Mouse (Mus musculus): ENCODE data around the gene Usp47. TPM values are rescaled to one million over a fixed set of nuclear protein-coding genes. Genes with fewer than 3 reads are reported as not detected.

The Usp47 gene
- polyA plus RNA-seq, 1 experiment, result 15.5 TPM

DNA sequence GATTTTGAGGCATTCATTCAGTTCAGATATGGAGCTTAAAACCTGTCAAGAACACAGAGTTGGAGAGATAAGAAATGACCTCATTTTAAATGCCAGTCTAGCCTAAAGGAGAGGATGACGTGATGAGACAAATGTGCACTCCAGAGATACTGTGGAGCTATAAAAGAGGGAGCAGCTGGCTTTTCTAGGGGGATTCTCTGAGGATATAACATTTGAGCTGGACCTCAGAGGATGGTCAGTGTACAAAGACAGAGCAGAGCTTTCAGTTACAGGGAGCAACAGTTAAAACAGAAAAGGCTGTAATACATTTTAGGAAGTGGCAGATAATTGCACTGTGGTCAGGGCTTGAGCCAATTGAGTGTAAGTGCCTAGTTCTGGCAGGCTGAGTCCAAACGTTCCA lies 12.5 kb downstream of the Usp47 start:
- 16% methylated on average over 2 of the region's 2 CpGs for WGBS
- Histone ChIP-seq H3K27ac (ENCODE audit: insufficient read depth, low read depth, low read length) (no peak overlapping the region), H3K27me3 (replicated peaks; ENCODE audit: control insufficient read depth, insufficient read depth, low read length) (no peaks in the 10 kb centered on the region), H3K4me1 (ENCODE audit: control insufficient read depth, insufficient read depth, low read length) (peaks cover 14% of the 10 kb centered on the region), H3K4me3 (ENCODE audit: insufficient read depth, low read depth, low read length) (no peak overlapping the region), H3K36me3 (ENCODE audit: control insufficient read depth, insufficient read depth, low read length) (no peaks in the 10 kb centered on the region)
- no peak for TF ChIP-seq CTCF (conservative IDR thresholded peaks at IDR 0.05; ENCODE audit: insufficient read depth, insufficient read length, low read depth, low read length)
- TF ChIP-seq POLR2A (IDR thresholded peaks at IDR 0.05; ENCODE audit: low read depth, low read length), result no peak
- no peak for DNase-seq

DNA sequence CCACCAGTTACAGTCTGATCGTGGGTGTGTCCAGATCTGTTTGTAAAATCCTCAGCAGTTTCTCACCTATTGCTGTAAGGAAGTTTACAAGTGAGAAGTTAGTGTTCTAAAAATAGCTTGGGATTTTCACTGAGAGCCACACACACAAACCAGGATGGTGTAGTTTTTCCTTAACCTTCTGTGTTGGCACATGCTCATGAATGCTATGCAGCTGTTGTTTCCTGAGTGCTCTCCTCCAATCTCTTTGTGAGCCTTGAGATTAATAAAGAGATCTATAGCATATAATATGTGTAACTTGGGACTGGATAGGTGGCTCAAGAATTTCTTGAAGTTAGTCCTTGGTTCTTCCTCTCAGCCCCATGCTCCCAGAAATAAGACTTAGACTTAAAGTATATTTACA lies 13.3 kb downstream of the Usp47 start:
- TF ChIP-seq POLR2A (IDR thresholded peaks at IDR 0.05; ENCODE audit: low read depth, low read length), result no peak
- TF ChIP-seq CTCF (conservative IDR thresholded peaks at IDR 0.05; ENCODE audit: insufficient read depth, insufficient read length, low read depth, low read length), result no peak
- H3K27ac ChIP-seq (ENCODE audit: insufficient read depth, low read depth, low read length), result no peak overlapping the region
- no peak overlapping the region for H3K4me3 ChIP-seq (ENCODE audit: insufficient read depth, low read depth, low read length)
- no peak for DNase-seq
- WGBS, result 52% methylated on average over 1 of the region's 1 CpGs
- H3K27me3 ChIP-seq (replicated peaks; ENCODE audit: control insufficient read depth, insufficient read depth, low read length), result no peaks in the 10 kb centered on the region
- H3K36me3 ChIP-seq (ENCODE audit: control insufficient read depth, insufficient read depth, low read length), result no peaks in the 10 kb centered on the region
- peaks cover 12% of the 10 kb centered on the region for H3K4me1 ChIP-seq (ENCODE audit: control insufficient read depth, insufficient read depth, low read length)

DNA sequence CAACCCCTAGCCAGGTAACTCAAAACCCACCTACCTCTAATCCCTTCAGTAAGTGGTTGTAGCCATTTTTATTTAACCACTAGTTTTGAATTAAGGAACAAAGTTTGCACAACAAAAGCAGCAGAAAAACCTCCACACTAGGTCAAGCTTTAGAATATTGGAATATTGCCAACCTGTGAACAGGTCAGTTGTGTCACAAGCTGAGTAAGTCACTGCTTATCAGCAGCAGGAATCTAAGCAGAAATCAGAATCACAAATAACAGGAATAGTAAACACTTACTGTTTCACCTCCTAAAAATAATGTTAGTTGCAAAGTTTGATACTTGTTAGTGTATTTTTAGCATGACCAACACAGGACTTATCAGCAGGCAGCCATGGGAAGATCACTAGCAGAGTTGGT lies 17.0 kb downstream of the Usp47 start:
- Histone ChIP-seq H3K4me1 (ENCODE audit: control insufficient read depth, insufficient read depth, low read length) (peaks cover 12% of the 10 kb centered on the region), H3K27ac (ENCODE audit: insufficient read depth, low read depth, low read length) (no peak overlapping the region), H3K36me3 (ENCODE audit: control insufficient read depth, insufficient read depth, low read length) (no peaks in the 10 kb centered on the region), H3K27me3 (replicated peaks; ENCODE audit: control insufficient read depth, insufficient read depth, low read length) (no peaks in the 10 kb centered on the region), H3K4me3 (ENCODE audit: insufficient read depth, low read depth, low read length) (no peak overlapping the region)
- DNase-seq, result no peak
- TF ChIP-seq POLR2A (IDR thresholded peaks at IDR 0.05; ENCODE audit: low read depth, low read length), result no peak

DNA sequence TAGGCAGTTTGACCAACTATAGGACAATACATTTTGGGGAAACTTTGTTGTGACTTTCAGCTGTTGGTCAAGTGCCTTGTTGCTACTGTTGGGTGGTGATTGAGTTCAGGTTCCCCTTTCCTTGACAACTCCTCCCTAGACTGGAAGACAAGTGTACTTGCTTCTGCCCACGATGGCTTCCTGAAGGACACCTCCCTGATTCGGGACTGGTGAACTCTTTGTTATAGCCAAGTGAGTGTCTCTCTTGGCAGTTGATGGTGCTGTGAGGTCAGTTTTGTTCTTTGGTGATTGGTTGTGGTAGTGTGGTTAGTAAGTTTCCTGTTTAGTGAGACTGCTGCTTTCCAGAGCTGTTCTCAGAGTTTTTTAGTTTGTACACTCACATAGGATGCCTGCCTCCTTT lies 19.5 kb downstream of the Usp47 start:
- no peak overlapping the region for H3K27ac ChIP-seq (ENCODE audit: insufficient read depth, low read depth, low read length)
- WGBS, result 28% methylated on average over 2 of the region's 2 CpGs

DNA sequence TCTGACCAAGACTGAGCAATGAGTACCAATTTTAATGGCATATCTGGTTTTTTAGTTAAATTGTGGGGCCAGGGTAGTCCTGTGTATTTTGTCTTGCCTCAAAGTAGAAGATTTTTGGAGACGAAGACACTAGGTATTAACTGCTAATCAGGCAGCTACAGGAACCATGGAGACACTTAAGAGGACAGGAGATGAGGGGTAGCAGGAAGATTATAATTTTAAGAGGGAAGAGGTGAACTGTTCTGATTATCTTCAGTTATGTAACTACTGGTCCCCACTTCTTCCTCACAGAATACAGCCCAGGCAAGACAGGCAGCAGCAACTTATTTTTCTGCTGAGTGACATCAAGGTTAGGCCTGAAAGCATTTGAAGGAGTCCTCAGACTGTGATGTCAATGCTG lies 21.9 kb downstream of the Usp47 start:
- H3K27ac ChIP-seq (ENCODE audit: insufficient read depth, low read depth, low read length), result no peak overlapping the region
- H3K4me3 ChIP-seq (ENCODE audit: insufficient read depth, low read depth, low read length), result no peak overlapping the region
- TF ChIP-seq CTCF (conservative IDR thresholded peaks at IDR 0.05; ENCODE audit: insufficient read depth, insufficient read length, low read depth, low read length), result no peak
- no peak for TF ChIP-seq POLR2A (IDR thresholded peaks at IDR 0.05; ENCODE audit: low read depth, low read length)
- DNase-seq, result no peak
- WGBS, result 98% methylated on average over 1 of the region's 1 CpGs
- peaks cover 4% of the 10 kb centered on the region for H3K4me1 ChIP-seq (ENCODE audit: control insufficient read depth, insufficient read depth, low read length)
- H3K36me3 ChIP-seq (ENCODE audit: control insufficient read depth, insufficient read depth, low read length), result no peaks in the 10 kb centered on the region
- H3K27me3 ChIP-seq (replicated peaks; ENCODE audit: control insufficient read depth, insufficient read depth, low read length), result no peaks in the 10 kb centered on the region

More for the DNA sequence above, 19.5 kb downstream of the Usp47 start:
- Histone ChIP-seq H3K4me1 (ENCODE audit: control insufficient read depth, insufficient read depth, low read length) (peaks cover 6% of the 10 kb centered on the region), H3K4me3 (ENCODE audit: insufficient read depth, low read depth, low read length) (no peak overlapping the region), H3K27me3 (replicated peaks; ENCODE audit: control insufficient read depth, insufficient read depth, low read length) (no peaks in the 10 kb centered on the region), H3K36me3 (ENCODE audit: control insufficient read depth, insufficient read depth, low read length) (no peaks in the 10 kb centered on the region)
- no peak for TF ChIP-seq CTCF (conservative IDR thresholded peaks at IDR 0.05; ENCODE audit: insufficient read depth, insufficient read length, low read depth, low read length)
- TF ChIP-seq POLR2A (IDR thresholded peaks at IDR 0.05; ENCODE audit: low read depth, low read length), result no peak
- DNase-seq, result no peak

DNA sequence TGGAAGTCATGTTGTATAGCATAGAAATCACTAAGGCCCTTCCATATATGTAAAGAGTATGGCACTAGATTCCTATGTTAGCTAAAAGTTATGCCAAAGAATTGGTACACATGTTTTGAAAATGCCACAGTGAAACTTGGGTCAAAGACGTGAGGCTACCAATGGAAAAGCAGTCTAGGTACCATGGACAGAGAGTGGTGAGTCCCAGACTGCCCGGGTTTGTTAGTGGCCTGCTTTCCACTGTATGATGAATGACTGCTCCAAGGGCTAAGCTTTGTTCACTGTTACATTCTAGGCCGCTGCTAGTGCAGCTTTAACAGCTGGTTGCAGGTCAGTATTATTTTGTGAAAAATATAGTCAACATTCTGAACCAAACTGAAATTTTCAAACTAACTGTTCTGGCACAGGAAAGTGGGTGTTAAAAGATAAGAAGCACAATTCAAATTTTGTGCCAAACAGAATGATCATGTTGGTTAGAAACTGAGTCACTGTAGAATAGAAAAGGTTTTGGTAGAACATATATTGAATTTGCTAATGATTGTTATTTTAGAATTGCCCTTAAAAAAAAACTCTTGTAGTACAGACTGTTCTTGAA lies 22.6 kb downstream of the Usp47 start:
- no peak for TF ChIP-seq CTCF (conservative IDR thresholded peaks at IDR 0.05; ENCODE audit: insufficient read depth, insufficient read length, low read depth, low read length)
- TF ChIP-seq POLR2A (IDR thresholded peaks at IDR 0.05; ENCODE audit: low read depth, low read length), result no peak
- no peaks in the 10 kb centered on the region for H3K27me3 ChIP-seq (replicated peaks; ENCODE audit: control insufficient read depth, insufficient read depth, low read length)
- H3K4me3 ChIP-seq (ENCODE audit: insufficient read depth, low read depth, low read length), result no peak overlapping the region
- no peaks in the 10 kb centered on the region for H3K36me3 ChIP-seq (ENCODE audit: control insufficient read depth, insufficient read depth, low read length)
- H3K4me1 ChIP-seq (ENCODE audit: control insufficient read depth, insufficient read depth, low read length), result peaks cover 3% of the 10 kb centered on the region; the same call in 1 of the 2 replicates
- no peak for DNase-seq
- H3K27ac ChIP-seq (ENCODE audit: insufficient read depth, low read depth, low read length), result no peak overlapping the region
- 37% methylated on average over 3 of the region's 3 CpGs for WGBS

DNA sequence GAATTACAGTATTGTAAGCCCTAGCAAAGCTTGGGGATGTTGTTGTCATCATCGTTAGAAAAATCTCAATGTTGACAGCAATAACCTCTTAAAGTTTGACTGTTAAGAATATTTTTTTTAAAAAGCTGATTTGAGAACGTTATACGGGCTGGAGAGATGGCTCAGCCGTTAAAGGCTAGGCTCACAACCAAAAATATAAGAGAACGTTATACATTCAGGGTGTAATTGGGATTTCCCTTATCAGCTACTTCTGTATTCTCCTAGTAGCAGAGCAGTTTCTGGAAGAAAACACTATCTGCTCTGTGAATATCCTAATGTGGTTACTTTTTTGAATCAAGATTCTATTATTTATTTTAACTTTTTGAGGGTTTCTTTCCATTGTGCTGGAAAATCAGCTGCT lies 25.3 kb downstream of the Usp47 start:
- 93% methylated on average over 5 of the region's 5 CpGs for WGBS
- Histone ChIP-seq H3K27ac (ENCODE audit: insufficient read depth, low read depth, low read length) (no peak overlapping the region), H3K4me3 (ENCODE audit: insufficient read depth, low read depth, low read length) (no peak overlapping the region), H3K27me3 (replicated peaks; ENCODE audit: control insufficient read depth, insufficient read depth, low read length) (no peaks in the 10 kb centered on the region), H3K36me3 (ENCODE audit: control insufficient read depth, insufficient read depth, low read length) (no peaks in the 10 kb centered on the region; the same call in 1 of the 2 replicates), H3K4me1 (ENCODE audit: control insufficient read depth, insufficient read depth, low read length) (no peaks in the 10 kb centered on the region; the same call in 1 of the 2 replicates)
- TF ChIP-seq CTCF (conservative IDR thresholded peaks at IDR 0.05; ENCODE audit: insufficient read depth, insufficient read length, low read depth, low read length) (no peak), POLR2A (IDR thresholded peaks at IDR 0.05; ENCODE audit: low read depth, low read length) (no peak)
- DNase-seq, result no peak
